Mouse (Mus musculus): ENCODE results near the gene Mapk11. TPM values are rescaled to one million over a fixed set of nuclear protein-coding genes. Genes with fewer than 3 reads are reported as not detected.
A peak's percentile ranks its signal among the peaks of the same experiment; 100 is the strongest.

The Mapk11 gene
- polyA plus RNA-seq, 1 experiment = 9.1 TPM

DNA sequence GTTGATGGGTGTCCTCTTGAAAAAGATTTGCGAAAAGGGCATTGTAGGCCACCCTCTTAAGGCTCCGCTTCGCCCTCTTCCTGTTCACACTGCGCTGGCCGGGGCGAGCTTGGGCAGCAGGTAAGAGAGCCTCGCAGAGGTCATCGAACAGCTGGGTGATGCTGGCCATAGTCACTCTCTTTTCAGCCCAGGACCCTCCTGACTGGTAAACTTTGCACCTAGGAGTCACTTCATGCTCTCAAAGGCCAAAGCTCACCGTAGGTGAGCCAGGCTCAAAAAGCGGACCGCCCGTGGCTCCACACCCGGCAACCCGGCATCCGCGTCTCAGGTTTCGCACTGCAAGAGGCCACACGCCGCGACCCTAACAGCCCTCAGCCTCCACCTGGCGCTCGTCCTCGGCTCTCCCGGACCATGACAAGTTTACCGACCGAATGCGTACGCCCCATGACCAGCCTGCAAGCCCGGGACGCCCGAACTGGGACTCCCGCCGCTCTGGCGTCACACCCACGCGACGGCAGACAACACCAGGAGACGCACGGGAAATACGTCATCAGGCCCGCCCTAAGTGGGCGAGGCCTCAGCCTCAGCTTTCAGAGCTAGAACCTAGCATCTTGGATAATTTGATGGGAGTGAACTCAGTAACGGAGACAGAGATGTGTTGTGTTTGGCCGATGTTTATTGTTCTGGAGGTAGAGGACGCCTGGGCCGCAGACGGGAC, 26.6 kb downstream of the Mapk11 start, which contains the start of gene Tubgcp6:
TSS of gene Tubgcp6 (minus strand) at position 464 of the 718 bp plus-strand sequence.
- no peak for TF ChIP-seq EP300 (IDR thresholded peaks at IDR 0.05; ENCODE audit: insufficient read depth, low read depth, low read length)
- no peak for TF ChIP-seq POLR2A (IDR thresholded peaks at IDR 0.05; ENCODE audit: insufficient read depth, low read length)
- TF ChIP-seq CTCF (IDR thresholded peaks at IDR 0.05; ENCODE audit: low read depth, low read length) = no peak

DNA sequence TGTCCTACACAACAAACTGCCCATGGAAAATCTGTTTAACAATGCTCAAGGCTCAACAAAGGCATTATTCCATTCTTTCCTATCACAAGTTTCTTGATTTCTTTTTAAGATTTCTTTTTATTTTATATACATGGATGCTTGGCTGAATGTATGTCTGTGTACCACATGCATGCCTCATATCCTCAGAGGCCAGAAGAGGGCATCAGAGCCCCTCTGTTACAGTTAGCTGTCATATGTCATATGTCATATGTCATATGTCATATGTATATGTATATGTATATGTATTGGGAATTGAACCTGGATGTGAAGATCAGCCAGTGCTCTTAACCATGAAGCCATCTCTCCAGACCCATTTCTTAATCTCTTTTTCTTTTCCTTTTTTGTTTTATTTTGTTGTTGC, 31.4 kb downstream of the Mapk11 start:
- no peak for TF ChIP-seq CTCF (IDR thresholded peaks at IDR 0.05; ENCODE audit: low read depth, low read length)
- no peak for TF ChIP-seq EP300 (IDR thresholded peaks at IDR 0.05; ENCODE audit: insufficient read depth, low read depth, low read length)
- no peak for TF ChIP-seq POLR2A (IDR thresholded peaks at IDR 0.05; ENCODE audit: insufficient read depth, low read length)
- H3K27ac ChIP-seq (ENCODE audit: insufficient read depth, low read length) = no peak overlapping the region
- H3K4me3 ChIP-seq (ENCODE audit: low read depth, low read length) = no peak overlapping the region
- H3K9me3 ChIP-seq (replicated peaks; ENCODE audit: control insufficient read depth, insufficient read depth, low read length, poor library complexity, severe bottlenecking) = no peaks in the 10 kb centered on the region
- no peaks in the 10 kb centered on the region for H3K4me1 ChIP-seq (ENCODE audit: control insufficient read depth, insufficient read depth, low read length)
- H3K9ac ChIP-seq (ENCODE audit: low read depth, poor library complexity, severe bottlenecking) = no peak overlapping the region
- peaks cover 20% of the 10 kb centered on the region; the same call in 1 of the 2 replicates for H3K36me3 ChIP-seq (ENCODE audit: control insufficient read depth, insufficient read depth, low read length, poor library complexity, severe bottlenecking)
- H3K27me3 ChIP-seq (ENCODE audit: control insufficient read depth, insufficient read depth, low read length, poor library complexity, severe bottlenecking) = no peaks in the 10 kb centered on the region

More for the DNA sequence above, 26.6 kb downstream of the Mapk11 start, which contains the start of gene Tubgcp6:
- peak within 1 kb of the TSS; percentile 73 for H3K9ac ChIP-seq (ENCODE audit: low read depth, poor library complexity, severe bottlenecking)
- H3K4me1 ChIP-seq (ENCODE audit: control insufficient read depth, insufficient read depth, low read length) = no peaks in the 10 kb centered on the region
- H3K9me3 ChIP-seq (replicated peaks; ENCODE audit: control insufficient read depth, insufficient read depth, low read length, poor library complexity, severe bottlenecking) = no peaks in the 10 kb centered on the region
- H3K27me3 ChIP-seq (ENCODE audit: control insufficient read depth, insufficient read depth, low read length, poor library complexity, severe bottlenecking) = no peaks in the 10 kb centered on the region
- peaks cover 3% of the 10 kb centered on the region; the same call in 1 of the 2 replicates for H3K36me3 ChIP-seq (ENCODE audit: control insufficient read depth, insufficient read depth, low read length, poor library complexity, severe bottlenecking)
- peak within 1 kb of the TSS; percentile 88 for H3K4me3 ChIP-seq (ENCODE audit: low read depth, low read length)
- H3K27ac ChIP-seq (ENCODE audit: insufficient read depth, low read length) = peak within 1 kb of the TSS; percentile 10; the same call in 1 of the 2 replicates

DNA sequence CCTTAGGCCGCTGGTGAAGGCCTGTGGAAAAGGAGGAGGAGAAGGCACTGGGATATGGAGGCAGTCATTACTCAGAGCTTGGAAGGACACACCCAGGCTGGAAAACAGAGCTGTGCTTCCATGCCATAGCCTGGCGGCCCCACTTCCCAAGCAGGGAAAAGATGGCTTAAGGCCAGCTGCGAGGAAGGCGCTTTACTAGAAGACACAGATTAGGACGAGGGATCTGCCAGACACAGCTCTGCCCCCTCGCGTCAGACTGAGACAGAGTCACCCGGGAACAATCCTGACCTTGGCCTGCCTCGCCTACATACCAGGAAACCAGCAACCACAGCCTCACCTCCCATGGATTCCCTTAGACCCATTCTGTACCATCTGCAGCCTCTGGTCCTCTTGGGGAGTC, 39.3 kb downstream of the Mapk11 start:
- no peaks in the 10 kb centered on the region for H3K4me1 ChIP-seq (ENCODE audit: control insufficient read depth, insufficient read depth, low read length)
- no peaks in the 10 kb centered on the region for H3K27me3 ChIP-seq (ENCODE audit: control insufficient read depth, insufficient read depth, low read length, poor library complexity, severe bottlenecking)
- peaks cover 30% of the 10 kb centered on the region for H3K36me3 ChIP-seq (ENCODE audit: control insufficient read depth, insufficient read depth, low read length, poor library complexity, severe bottlenecking)
- H3K4me3 ChIP-seq (ENCODE audit: low read depth, low read length) = no peak overlapping the region
- no peaks in the 10 kb centered on the region for H3K9me3 ChIP-seq (replicated peaks; ENCODE audit: control insufficient read depth, insufficient read depth, low read length, poor library complexity, severe bottlenecking)
- peak; percentile 43 for TF ChIP-seq CTCF (IDR thresholded peaks at IDR 0.05; ENCODE audit: low read depth, low read length)
- no peak for TF ChIP-seq POLR2A (IDR thresholded peaks at IDR 0.05; ENCODE audit: insufficient read depth, low read length)
- TF ChIP-seq EP300 (IDR thresholded peaks at IDR 0.05; ENCODE audit: insufficient read depth, low read depth, low read length) = no peak
- H3K9ac ChIP-seq (ENCODE audit: low read depth, poor library complexity, severe bottlenecking) = no peak overlapping the region
- no peak overlapping the region for H3K27ac ChIP-seq (ENCODE audit: insufficient read depth, low read length)

DNA sequence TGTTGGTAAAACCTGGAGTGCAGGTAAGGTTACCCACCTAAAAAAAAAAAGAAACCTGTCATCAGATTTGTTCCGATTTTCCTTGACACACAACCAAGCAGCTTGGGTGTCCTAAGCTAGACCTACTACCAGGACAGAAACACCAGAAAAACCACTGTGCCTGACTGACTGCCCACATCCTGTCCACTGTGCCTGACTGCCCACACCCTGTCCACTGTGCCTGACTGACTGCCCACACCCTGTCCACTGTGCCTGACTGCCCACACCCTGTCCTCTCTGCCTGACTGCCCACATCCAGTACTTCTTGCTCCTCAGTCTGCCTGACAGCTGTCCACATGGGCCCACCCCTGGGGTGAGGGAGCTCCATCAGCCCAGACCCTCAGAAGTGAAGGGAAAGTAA, 42.5 kb downstream of the Mapk11 start:
- Histone ChIP-seq H3K4me1 (ENCODE audit: control insufficient read depth, insufficient read depth, low read length) (no peaks in the 10 kb centered on the region), H3K27me3 (ENCODE audit: control insufficient read depth, insufficient read depth, low read length, poor library complexity, severe bottlenecking) (no peaks in the 10 kb centered on the region), H3K9ac (ENCODE audit: low read depth, poor library complexity, severe bottlenecking) (no peak overlapping the region), H3K36me3 (ENCODE audit: control insufficient read depth, insufficient read depth, low read length, poor library complexity, severe bottlenecking) (peaks cover 36% of the 10 kb centered on the region), H3K27ac (ENCODE audit: insufficient read depth, low read length) (no peak overlapping the region), H3K9me3 (replicated peaks; ENCODE audit: control insufficient read depth, insufficient read depth, low read length, poor library complexity, severe bottlenecking) (no peaks in the 10 kb centered on the region), H3K4me3 (ENCODE audit: low read depth, low read length) (no peak overlapping the region)
- no peak for TF ChIP-seq CTCF (IDR thresholded peaks at IDR 0.05; ENCODE audit: low read depth, low read length)
- no peak for TF ChIP-seq POLR2A (IDR thresholded peaks at IDR 0.05; ENCODE audit: insufficient read depth, low read length)
- no peak for TF ChIP-seq EP300 (IDR thresholded peaks at IDR 0.05; ENCODE audit: insufficient read depth, low read depth, low read length)

DNA sequence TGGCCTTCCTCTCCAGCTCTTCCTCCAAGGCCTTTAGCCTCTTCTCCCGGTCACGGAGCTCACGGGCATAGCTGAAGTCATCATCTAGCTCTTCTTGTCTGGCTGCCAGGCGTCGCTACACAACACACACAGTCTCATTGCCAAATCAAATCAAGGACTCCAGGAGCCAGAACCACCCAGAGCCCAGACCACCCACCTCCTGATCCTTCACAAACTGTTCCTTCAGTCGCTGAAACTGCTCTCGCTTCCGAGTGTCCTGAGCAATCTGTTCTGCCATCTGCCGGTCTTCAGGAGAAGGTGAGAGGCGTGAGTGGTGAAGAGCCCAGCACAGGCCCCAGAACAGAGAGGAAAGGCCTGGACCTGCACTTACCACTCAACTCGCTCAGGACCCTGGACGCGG, 43.4 kb downstream of the Mapk11 start:
- H3K27me3 ChIP-seq (ENCODE audit: control insufficient read depth, insufficient read depth, low read length, poor library complexity, severe bottlenecking) = no peaks in the 10 kb centered on the region
- H3K4me1 ChIP-seq (ENCODE audit: control insufficient read depth, insufficient read depth, low read length) = no peaks in the 10 kb centered on the region
- H3K9ac ChIP-seq (ENCODE audit: low read depth, poor library complexity, severe bottlenecking) = no peak overlapping the region
- no peak overlapping the region for H3K4me3 ChIP-seq (ENCODE audit: low read depth, low read length)
- H3K27ac ChIP-seq (ENCODE audit: insufficient read depth, low read length) = no peak overlapping the region
- no peaks in the 10 kb centered on the region for H3K9me3 ChIP-seq (replicated peaks; ENCODE audit: control insufficient read depth, insufficient read depth, low read length, poor library complexity, severe bottlenecking)
- TF ChIP-seq EP300 (IDR thresholded peaks at IDR 0.05; ENCODE audit: insufficient read depth, low read depth, low read length) (no peak), CTCF (IDR thresholded peaks at IDR 0.05; ENCODE audit: low read depth, low read length) (no peak), POLR2A (IDR thresholded peaks at IDR 0.05; ENCODE audit: insufficient read depth, low read length) (no peak)
- peaks cover 38% of the 10 kb centered on the region for H3K36me3 ChIP-seq (ENCODE audit: control insufficient read depth, insufficient read depth, low read length, poor library complexity, severe bottlenecking)

DNA sequence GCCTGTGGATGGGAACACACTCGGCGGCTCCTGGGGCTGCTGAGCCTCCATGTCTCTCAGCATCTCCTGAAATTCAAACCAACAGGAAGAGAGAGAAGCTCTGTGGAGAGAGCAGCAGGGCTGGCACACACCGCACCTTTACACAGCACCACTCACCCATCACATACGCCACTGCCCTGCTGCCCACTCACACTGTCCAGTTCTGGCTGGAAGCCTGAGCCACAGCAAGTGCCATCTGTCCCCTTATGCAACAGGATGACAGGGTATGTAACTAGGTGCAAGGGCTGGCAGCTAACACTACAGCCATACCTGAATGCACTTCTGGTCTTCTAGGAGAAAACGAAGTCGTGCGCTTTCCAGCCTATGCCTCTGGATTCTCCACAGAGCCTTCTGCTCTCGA, 45.0 kb downstream of the Mapk11 start:
- no peak overlapping the region for H3K9ac ChIP-seq (ENCODE audit: low read depth, poor library complexity, severe bottlenecking)
- H3K4me1 ChIP-seq (ENCODE audit: control insufficient read depth, insufficient read depth, low read length) = no peaks in the 10 kb centered on the region
- TF ChIP-seq POLR2A (IDR thresholded peaks at IDR 0.05; ENCODE audit: insufficient read depth, low read length) = no peak
- TF ChIP-seq CTCF (IDR thresholded peaks at IDR 0.05; ENCODE audit: low read depth, low read length) = no peak
- TF ChIP-seq EP300 (IDR thresholded peaks at IDR 0.05; ENCODE audit: insufficient read depth, low read depth, low read length) = no peak
- H3K27ac ChIP-seq (ENCODE audit: insufficient read depth, low read length) = no peak overlapping the region
- peaks cover 49% of the 10 kb centered on the region for H3K36me3 ChIP-seq (ENCODE audit: control insufficient read depth, insufficient read depth, low read length, poor library complexity, severe bottlenecking)
- no peaks in the 10 kb centered on the region for H3K9me3 ChIP-seq (replicated peaks; ENCODE audit: control insufficient read depth, insufficient read depth, low read length, poor library complexity, severe bottlenecking)
- H3K4me3 ChIP-seq (ENCODE audit: low read depth, low read length) = no peak overlapping the region
- H3K27me3 ChIP-seq (ENCODE audit: control insufficient read depth, insufficient read depth, low read length, poor library complexity, severe bottlenecking) = no peaks in the 10 kb centered on the region

Data from ES-Bruce4 (cell line).